Mouse (Mus musculus): ENCODE data around the gene Tmprss11e. TPM values are rescaled to one million over a fixed set of nuclear protein-coding genes. Genes with fewer than 3 reads are reported as not detected.

Tmprss11e gene
- total RNA-seq (2021) (not detected), polyA plus RNA-seq (2012; rRNA removed) (not detected in 2 replicates)
- long read RNA-seq, result 0 reads

DNA sequence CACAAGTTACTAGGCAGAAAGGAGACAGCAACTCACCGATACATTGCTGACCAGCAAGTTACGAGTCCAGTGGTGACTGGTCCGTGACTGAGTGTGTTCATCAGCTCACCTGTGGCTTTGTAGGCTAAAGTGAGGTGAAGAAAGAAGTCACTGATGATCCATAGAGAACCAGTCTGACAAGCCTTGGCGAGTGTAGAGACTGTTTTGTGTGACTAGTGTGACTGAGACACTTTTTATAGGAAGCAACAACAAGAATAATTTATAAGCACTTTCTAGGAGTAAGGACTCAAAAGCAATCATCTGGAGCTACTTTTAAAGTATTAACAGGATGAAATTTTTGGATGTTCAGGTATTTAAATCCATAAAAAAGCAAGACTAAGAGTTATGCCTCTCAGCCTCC lies at the start of gene Tmprss11e:
Tmprss11e (minus strand) TSS at position 101 of the 400 bp plus-strand sequence.
- no peak for DNase-seq

DNA sequence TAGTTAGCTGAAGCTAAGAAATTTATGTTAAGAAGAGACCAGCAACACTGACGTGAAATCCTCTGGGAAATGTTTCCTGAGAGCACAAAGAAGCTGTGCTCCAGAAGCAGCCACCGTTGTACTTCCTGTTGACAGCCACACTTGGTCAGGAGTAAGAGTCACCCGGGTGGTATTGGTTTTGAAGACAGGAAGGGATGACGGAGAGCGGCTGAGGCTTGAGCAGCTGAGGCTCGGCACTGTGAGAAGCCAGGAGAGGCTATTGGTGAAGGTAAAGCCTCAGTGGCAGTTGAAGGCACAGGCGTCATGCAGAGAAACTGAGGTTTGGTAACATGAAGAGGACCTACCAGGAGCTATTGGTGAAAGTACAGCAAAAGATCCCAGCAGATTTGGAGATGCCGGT lies 47.2 kb upstream of the Tmprss11e start:
- DNase-seq, result no peak

DNA sequence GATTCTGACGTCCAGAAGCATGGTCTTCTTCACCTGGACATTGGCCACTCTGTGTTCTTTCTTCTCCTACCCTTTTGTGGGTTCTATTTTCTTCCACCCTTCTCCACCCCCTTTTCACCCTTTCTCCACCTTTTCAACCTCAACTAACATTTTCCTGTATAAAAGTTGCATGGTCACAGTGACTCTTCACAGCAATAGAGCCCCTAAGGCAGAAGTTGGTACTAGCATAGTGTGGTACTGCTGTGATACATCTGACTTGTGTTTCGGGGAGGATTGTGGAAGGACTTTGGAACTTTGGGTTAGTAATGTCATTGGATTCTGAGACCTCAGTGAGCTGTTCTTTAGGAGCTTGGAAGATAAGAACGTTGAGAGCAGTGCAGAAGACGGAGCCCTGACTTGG lies 46.6 kb upstream of the Tmprss11e start:
- no peak for DNase-seq

DNA sequence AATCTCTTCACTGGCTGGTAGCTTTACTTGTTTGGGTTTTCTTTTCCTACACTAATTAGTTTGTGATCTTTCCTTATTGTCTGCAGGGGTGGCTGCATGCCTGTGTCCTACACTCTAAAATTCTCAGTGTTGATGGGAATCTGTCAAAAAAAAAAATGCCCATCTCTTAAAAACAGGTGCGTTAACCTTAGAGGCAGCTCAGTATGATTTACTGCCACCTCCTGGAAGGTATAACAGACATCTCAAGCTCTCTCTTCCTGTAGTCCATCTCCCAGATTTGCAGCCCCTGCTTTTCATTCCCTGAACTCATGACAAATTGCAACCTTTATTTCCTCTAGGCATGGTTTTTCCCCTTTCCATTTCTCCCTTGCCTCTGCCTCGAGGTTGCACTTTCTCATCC lies 44.3 kb upstream of the Tmprss11e start:
- no peak for DNase-seq

GRCm38 (mm10) chr5:86786798-86787197 lies 41.2 kb upstream of the Tmprss11e start:
- DNase-seq, result no peak

DNA sequence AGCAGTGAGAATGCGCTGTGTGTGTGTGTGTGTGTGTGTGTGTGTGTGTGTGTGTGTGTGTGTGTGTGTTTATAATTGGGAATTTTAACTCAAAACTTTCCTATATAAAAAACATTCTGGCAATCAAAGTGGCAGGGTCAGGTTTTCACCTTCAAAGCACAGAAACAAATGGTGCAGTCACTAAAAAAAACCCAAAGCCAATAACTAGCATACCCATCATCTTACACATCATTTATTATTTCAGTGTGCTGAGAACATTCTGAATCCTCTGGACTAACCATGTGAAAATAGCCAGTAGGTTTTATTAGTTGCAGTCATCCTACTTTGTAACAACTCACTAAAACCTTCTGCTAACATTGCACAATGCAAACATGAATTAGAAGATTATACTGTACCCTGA lies 38.6 kb upstream of the Tmprss11e start:
- no peak for DNase-seq

- no peak for DNase-seq
Observed at GRCm38 (mm10) chr5:86783059-86783458, 37.4 kb upstream of the Tmprss11e start.

DNA sequence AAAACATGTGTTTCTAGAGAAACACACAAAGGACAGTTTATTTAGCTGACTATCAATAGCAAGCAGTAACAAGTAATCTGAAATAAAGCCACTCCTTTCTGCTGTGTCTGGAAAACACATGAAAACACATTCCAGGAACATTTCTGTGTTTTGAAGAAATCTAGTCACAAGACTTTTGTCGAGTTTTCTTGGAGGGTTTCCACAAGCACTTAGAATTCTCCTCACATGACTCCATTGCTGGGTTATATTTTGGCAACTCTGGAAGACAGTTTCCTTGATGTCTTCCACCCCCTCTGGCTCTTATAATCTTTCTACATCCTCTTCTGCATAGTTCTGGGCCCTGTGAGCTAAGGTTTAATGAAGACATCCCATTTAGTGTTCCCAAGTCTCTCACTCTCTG lies 32.9 kb upstream of the Tmprss11e start:
- DNase-seq, result no peak

- DNase-seq, result peak; percentile 82
Observed at GRCm38 (mm10) chr5:86776941-86777340, 31.3 kb upstream of the Tmprss11e start.

DNA sequence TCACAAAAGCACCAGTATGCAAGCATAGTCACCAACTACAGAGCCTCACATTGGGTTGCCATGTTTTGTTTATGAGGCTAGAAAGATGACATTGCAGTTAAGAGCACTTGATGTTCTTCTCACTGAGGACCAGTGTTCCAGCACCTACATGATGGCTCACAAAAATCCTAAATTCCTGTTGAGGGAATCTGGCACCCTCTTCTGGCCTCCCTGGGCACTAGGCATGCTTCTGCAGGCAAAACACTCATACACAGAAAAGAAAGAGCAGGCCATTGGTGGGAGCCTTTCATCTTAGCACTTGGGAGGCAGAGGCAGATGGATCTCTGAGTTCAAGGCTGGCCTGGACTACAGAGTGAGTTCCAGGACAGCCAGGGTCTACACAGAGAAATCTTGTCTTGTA lies 25.4 kb upstream of the Tmprss11e start:
- DNase-seq, result no peak

DNA sequence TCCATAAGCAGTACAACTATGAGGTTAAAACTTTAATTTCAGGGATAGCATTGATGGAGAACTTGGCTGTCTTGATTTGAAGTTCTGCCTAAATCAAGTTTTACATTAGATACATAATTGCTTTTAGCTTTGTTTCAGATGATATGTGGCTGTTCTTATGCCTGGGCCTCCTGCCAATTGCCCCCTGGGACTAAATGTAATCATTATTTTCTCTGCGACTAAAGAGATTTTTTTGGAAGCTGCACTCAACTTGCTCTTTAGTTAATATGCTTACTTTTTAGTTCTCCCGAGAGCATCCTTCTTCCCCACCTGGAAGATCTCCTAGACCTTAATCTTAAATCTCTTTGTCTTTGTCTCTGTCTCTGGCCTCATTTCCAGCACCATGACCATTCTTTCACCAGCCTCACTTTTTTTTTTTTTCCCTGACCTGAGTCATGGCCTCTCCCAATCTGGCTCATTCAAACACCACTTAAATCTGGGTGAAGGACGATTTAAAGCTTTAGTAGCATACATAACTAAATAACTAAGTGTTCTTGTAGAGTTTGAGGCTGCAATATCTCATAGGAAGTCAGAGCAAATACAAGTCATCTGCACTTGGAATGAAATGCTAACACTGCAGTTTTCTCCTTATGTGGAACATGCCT lies 23.5 kb upstream of the Tmprss11e start:
- DNase-seq, result peak; percentile 5

DNA sequence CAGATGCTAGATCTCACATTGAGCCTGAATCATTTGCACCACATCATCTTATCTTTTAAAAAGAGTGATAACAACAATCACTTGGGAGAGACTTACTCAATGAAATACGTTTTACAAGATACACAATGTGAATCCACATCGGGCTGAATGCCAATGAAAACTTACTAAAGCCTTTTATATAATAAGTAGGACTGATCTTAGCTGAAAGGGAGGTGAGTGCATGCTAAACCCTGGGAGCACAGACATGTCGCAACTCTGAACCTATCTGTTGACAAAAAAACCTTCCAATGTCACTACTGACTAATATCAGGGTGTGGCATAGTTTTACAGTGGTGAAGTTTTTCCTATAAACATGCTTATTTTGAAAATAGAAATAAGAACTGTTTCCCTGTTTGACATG lies 2.8 kb downstream of the Tmprss11e start:
- no peak for DNase-seq

DNA sequence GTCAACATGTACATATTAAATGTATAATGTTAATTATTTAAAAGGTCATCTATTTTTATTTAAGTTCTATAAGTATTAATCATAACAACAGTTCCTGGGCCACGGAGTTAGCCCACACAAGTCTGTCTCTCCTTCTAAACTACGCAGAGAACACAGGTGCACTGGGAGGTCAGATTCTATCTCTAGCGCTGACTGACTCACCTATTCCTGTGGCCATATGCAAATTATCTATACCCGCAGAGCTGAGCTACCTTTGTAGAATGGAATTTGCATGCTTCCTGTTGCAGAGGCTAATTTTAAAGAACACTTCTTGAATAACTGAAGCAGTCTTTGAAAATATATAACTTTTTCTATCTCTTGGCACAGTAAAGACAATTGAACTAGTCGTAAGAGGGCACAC lies 4.5 kb downstream of the Tmprss11e start:
- no peak for DNase-seq

- no peak for DNase-seq
Observed at GRCm38 (mm10) chr5:86735808-86736207, 9.8 kb downstream of the Tmprss11e start.

- DNase-seq, result no peak
Observed at GRCm38 (mm10) chr5:86730587-86730986, 15.0 kb downstream of the Tmprss11e start.

- no peak for DNase-seq
Observed at GRCm38 (mm10) chr5:86728574-86728973, 17.0 kb downstream of the Tmprss11e start.

- DNase-seq, result no peak
Observed at GRCm38 (mm10) chr5:86727033-86727432, 18.6 kb downstream of the Tmprss11e start.

- no peak for DNase-seq
Observed at GRCm38 (mm10) chr5:86725021-86725420, 20.6 kb downstream of the Tmprss11e start.

GRCm38 (mm10) chr5:86722820-86723460 lies 22.7 kb downstream of the Tmprss11e start:
- no peak for DNase-seq

DNA sequence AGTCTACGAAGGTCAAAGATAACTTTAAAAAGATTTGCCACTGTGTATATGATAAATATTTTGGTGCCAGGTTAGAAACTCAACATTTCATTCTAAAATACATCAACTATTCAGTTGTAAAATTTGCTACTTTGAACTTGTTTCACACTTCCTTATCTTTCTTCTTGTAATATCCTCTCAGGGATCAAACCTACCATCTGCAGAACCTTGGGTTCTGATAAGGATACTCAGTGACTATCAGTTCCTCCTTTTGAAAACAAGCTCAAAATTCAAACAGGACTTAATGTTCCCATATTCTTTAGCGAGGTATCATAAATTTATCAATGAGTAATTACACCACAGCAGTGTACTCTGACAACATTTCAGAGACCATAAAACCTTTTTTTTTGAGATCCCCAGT lies 30.6 kb downstream of the Tmprss11e start:
- no peak for DNase-seq

- no peak for DNase-seq
Observed at GRCm38 (mm10) chr5:86704923-86705322, 40.7 kb downstream of the Tmprss11e start.

DNA sequence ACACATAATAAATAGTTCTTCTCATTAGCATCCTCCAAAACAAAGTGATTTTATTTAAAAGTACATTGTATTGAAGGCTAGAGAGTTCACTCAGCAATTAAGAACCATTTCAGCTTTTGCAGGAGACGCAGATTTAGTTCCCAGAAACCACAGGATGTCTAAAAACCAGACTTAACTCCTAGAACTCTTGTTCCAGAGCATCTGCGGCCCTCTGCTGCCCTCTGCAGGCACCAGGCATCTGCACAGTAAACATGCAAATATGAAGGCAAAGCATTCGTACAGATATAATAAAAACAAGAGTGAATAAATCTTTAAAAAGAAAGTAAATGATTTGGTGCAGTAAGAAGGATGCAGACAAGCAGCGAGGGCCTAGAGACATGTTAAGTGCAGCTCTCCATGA lies 60.9 kb downstream of the Tmprss11e start:
- peak; percentile 30 for DNase-seq

- DNase-seq, result no peak
Observed at GRCm38 (mm10) chr5:86676262-86676661, 69.4 kb downstream of the Tmprss11e start, which contains the start of gene Tmprss11b. TSS of gene Tmprss11b (minus strand) at chr5:86676362.

Measured in adrenal gland, adult 2 months (tissue).